Mouse (Mus musculus): Measurements from ENCODE around the gene Olfr223.
"Not testable (repeated sequence)": the region's sequence is repeated elsewhere in the genome, so short reads cannot be mapped to it uniquely, and the experiment has no call there.

The Olfr223 gene

DNA sequence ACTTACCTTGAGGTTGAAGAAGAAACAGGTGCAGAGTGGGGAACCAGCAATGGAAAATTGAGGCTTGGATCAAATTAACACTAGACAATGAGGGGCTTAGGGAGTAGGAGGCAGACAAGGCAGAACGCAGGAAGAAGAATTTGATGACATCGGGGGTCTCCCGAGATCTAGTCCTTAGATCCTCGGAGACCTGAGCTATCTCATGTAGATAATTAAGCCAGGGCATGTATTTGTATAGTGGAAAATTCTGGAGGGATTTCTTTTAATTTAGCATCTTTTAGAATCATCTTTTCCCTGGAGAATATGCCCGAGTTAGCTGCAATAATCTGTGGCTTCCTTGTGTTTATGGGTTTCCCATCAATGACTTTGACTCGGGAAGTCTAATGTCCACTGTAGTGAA is at the start of gene Olfr223:
Olfr223 (minus strand) TSS at position 101 of the 400 bp plus-strand sequence.
- no peak for DNase-seq

DNA sequence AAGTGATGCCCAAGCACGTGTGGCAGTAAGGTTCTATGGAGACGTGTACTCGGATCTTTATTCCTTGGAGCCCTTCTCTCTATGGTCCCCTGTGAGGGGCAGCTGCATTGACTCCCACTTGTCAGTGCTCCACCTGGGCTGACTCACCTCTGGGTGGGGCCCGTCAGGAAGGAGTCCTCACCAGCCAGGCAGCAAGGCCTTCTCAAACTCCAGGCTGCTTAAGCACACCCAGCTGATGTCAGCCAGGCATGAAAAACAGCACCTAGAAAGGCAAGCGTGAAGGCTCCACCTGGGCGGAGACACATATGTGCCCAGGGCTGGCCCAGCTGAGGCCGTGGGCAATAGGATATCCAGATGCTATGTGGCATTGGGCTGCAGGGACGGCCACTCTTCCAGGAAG is 49.3 kb upstream of the Olfr223 start:
- DNase-seq: no peak

DNA sequence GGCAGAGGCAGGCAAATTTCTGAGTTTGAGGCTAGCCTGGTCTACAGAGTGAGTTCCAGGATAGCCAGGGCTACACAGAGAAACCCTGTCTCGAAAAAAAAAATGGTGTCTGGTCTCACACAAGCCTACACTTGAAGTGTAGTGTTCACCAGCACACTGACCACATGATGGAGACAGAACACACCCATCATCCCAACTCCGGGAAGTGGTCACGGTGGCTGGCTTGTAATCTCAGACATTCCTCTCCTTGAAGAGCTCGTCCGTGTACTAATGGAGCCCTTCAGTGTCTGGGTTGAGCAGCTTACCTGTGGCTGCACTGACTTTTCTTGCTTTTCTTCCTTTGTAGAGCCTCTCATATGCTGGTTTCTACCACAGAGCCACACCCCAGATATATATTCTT is 48.1 kb upstream of the Olfr223 start:
- DNase-seq: no peak

DNA sequence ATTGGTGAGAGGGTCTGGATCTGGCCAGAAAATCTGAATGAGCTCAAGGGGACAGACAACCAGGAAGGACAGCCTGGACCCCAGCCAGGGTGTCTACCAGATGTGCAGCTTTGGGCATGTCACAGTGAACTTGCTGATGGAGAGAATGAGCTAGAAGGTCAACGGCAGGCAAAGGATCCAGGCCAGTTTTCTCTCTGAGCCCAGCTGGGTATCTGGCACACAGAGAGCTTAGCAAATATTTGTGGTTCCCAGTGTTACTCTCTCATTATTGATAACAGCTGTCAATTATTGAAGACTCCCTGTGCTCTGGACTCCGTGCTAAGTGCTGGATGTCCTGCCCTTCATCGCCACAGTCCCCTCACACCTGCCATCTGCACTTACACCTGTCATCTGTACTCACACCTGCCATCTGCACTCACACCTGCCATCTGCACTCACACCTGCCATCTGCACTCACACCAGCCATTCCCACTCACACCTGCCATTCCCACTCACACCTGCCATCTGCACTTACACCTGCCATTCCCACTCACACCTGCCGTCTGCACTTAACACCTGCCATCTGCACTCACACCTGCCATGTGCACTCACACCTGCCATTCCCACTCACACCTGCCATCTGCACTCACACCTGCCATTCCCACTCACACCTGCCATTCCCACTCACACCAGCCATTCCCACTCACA is 47.0 kb upstream of the Olfr223 start:
- no peak for DNase-seq

- DNase-seq: no peak
Measured at GRCm38 (mm10) chr11:59636695-59637414, 43.8 kb upstream of the Olfr223 start.

DNA sequence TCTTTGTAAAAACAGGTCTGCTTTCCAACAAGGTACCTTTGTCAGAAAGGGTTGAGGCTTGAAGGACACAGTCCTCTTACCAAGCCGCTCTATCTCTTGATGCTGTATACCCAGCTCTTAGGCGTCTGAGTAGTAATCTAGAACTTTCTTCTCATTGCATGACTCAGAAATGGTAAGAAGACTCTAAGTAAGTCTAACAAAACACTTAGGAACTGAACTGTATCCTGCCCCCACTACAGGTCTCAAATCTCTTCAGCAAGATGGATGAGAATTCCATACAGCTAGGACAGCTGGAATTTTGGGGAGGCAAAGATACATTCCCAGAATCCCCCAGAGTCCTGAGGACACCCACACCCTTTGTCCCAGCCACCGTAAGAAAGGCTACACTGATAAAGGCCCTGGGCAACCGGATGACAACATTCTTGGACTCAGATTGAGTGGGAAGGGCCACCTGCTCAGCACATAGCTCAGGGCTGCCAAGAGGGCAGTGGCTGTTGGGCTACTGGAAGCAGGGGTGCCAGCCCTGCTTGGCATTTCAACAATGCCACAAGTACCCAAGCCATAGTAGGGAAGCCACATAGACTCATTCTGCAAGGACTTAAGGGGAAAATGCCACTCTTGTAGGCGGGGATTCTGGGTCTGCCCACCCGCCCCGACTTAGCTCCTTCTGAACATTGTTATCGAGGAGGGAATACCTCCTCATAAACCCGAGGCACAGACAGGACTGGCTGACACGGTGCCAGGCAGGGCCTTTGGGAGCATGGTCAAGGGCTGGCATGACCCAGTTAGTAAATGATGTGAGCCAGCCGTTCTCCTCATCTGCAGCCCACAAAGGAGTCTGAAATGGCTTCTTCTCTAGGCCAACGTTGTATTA is 43.0 kb upstream of the Olfr223 start:
- no peak for DNase-seq

- no peak for DNase-seq
Measured at GRCm38 (mm10) chr11:59635251-59635795, 42.2 kb upstream of the Olfr223 start.

- no peak for DNase-seq
Measured at GRCm38 (mm10) chr11:59634001-59634660, 41.0 kb upstream of the Olfr223 start.

DNA sequence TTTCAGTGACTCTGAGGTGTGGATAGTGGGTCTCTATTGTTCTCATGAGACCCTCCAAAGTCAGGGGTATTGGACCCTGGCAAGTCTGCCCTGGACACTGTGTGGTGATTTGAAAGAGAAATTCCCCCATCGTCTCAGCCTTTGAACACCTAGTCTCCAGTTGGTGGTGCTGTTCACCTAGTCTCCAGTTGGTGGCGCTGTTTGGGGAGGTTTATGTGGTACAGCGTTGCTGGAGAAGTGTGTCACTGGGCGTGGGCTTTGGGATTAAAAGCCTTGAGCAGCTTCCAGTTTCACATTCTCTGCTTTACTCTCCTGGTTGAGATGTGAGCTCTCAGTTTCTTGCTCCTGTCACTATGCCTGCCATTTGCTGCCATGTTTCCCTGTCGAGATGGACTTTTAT is 39.9 kb upstream of the Olfr223 start:
- peak; percentile 63 for DNase-seq

DNA sequence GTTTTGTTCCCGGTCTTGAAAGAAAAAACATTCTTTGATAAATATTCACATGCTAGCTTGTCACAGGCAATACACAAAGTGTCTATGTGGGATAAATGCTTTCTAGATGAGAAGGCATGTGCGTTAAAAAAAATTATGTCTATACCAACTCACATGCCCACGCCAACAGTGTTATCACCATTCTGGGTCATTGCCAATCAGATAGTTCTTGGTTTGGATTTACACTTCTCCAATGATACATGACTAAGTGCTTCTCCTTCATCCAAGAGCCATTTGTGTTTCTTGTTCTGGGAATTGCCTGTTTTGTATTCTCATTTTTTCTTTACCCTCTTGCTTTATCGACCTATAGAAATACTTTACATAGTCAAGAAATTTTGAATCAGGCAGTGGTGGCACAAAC is 38.9 kb upstream of the Olfr223 start:
- DNase-seq: no peak

DNA sequence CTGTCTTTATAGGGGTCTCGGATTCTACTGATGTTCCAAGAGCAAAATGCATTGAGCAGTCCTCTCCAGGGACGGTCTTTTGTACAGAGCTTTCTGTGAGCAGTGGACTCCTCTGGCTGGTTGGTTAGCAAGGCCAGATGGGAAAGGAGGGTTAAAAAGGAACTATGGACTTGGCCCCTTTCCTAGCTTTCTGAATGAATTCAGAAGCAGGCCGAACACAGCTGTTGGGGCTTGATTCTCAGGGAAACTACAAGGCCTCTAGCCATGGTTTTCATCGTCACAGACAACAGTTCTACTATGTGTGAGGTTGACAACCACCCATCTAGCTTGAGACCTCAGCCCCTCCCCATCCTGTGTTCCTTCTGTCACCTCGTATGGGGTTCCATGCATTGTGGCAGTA is 36.8 kb upstream of the Olfr223 start:
- DNase-seq: no peak

DNA sequence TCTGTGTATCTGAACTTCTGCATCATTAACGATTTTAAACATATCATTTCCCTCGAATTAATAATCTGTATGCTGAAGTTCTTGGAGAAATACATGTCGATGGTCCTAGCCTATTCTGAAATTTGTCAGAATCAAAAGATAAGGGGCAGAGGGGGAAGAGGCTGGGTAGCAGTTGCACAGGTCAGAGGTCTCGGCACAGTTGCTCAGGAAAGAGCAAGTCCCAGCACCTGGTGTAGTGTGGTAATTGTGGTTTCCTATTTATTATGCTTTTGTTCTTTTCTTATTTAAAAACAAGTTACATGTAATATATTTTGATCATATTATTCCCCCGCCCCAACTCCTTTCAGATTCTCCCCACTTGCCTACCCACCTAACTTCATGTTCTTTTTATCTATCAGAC is 35.1 kb upstream of the Olfr223 start:
- no peak for DNase-seq

DNA sequence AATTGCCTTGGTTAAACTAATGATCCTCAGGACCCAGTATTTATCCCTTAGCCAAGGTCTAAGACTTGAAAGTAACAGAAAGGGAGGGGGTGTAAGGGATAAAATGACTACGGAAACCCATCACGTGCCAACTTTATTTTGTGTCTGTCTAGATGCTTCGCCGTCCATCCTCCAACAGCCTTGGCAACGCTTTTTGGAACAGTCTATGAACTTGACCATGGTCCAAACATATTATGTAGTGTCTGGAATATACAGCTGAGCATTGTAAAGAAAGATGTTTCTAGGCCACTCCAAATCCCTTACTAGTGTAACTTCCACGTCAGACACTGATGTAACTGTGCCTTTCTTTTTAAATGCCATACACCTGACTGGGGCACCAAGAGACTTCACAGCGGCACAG is 33.1 kb upstream of the Olfr223 start:
- DNase-seq: no peak

GRCm38 (mm10) chr11:59624017-59624630 is 31.0 kb upstream of the Olfr223 start:
- DNase-seq: peak; percentile 73

DNA sequence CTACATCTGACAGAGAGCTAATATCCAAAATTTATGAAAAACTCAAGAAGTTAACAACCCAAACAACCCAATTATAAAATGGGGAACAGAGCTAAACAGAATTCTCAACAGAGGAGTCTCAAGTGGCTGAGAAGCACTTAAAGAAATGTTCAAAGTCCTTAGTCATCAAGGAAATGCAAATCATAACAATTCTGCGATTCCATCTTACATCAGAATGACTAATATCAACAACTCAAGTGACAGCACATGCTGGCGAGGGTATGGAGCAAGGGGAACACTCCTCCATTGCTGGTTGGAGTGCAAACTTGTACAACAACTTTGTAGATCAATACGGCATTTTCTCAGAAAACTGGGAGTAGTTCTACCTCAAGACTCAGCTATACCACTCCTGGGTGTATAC is 29.1 kb upstream of the Olfr223 start:
- no peak for DNase-seq

GRCm38 (mm10) chr11:59616986-59617385 is 23.9 kb upstream of the Olfr223 start:
- not testable (repeated sequence) for DNase-seq

DNA sequence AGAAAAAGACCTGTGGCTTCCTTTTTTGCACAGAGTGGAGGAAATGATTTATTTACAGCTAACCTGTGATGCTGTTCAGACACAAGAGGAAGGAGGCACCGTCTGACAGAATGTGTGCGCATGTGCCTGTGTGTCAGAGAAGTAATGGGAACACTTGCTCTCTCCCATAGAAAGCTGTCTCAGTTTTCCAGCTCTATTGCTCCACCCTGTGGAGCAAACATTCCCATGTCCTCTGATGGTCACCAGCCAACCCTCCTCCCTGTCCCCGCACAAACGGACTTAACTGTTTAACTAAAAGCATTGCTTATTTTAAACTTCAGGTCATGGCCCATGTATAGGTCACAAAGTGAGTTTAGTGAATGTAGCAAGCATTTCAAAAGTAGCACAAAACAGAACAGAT is 21.0 kb upstream of the Olfr223 start:
- DNase-seq: peak; percentile 49

DNA sequence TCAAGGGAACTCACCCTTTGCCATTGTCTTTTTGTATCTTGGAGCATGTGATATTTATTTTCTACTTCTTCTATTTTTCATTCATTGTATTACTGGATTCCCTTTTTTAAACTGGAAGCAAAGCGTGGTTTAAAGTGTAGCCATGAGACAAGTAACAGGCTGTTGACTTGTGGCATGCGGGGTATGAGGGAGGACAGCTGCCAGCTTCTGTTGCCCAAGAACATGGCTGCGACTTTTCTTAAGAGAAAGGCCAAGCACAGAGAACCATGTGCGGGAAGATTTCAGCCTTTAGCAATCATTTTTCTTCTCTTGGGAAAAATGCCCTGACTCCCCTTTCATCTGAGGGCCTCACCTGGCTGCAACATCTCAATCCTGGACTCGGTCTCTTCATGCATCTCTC is 18.6 kb upstream of the Olfr223 start:
- DNase-seq: no peak

- no peak for DNase-seq
Measured at GRCm38 (mm10) chr11:59602287-59602686, 9.2 kb upstream of the Olfr223 start.

DNA sequence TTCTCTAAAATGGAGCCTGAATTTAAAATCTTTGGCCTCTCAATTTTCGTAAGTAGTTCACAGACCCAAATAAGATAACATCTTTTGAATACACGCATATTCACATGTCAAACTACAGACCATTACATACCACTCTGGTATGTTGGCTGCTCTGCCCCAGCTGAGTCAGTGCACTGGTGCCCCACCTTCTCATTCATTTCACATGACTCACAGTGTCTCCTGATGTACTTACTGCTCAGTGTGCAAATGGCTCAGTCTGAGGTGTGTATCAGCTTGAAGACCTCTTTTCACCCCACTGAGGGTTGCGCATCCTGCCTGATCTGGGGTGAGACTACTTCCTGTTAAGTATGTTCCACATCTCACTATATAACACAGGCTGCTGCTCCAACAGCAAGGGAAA is 7.8 kb upstream of the Olfr223 start:
- DNase-seq: no peak

DNA sequence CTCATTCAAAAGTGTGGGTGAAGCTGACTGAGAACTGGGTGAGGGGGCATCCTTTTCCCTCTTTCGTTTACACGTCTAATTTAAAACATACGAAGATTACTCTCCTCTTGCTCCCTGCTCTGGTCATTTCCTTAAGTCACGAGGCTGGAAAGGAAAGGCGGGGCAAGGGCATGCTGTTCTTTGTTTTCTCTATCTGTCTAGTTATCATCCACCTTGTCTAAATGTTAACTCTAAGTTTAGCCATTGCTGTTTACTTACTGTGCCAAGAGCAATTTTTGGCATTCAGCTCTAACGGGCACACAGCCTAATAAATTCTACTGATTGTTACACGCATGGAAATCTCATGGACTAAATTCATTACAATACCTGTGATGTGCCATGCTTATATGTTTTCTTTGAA is 6.1 kb upstream of the Olfr223 start:
- no peak for DNase-seq

DNA sequence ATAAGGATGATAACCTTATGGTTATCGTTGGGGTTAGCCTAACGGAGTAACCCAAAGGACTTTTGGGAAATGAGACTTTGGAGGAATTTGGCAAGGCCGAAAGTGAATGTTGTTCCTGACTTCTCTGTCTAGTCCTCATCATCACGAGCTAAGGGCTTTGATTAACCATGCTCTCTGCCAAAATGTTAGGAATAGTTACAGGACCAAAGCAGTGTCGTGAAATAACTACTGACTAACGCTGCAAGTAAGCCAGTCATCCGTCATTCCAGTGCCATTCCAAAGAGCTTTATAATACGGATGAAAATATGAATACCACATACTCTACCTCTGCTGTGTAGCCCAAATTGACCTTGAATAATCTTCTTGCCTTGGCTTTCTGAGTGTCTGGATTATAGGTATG is 3.9 kb upstream of the Olfr223 start:
- DNase-seq: no peak

Data from embryo, embryonic 11 days (tissue).